Mouse (Mus musculus): ENCODE measurements around the gene Rnh1. TPM values are rescaled to one million over a fixed set of nuclear protein-coding genes. Genes with fewer than 3 reads are reported as not detected.

Rnh1 gene
- polyA plus RNA-seq, 1 experiment from 2014 or later, result 72.2 TPM

GRCm38 (mm10) chr7:141168518-141168953 is 4.1 kb downstream of the Rnh1 start:
- DNase-seq (ENCODE audit: low spot score), result peak; percentile 41

GRCm38 (mm10) chr7:141167901-141168517 is 4.6 kb downstream of the Rnh1 start:
- no peak for DNase-seq (ENCODE audit: low spot score)

GRCm38 (mm10) chr7:141164850-141165249 is 7.8 kb downstream of the Rnh1 start:
- DNase-seq (ENCODE audit: low spot score), result no peak

- DNase-seq (ENCODE audit: low spot score), result no peak
These were observed 8.3 kb downstream of the Rnh1 start for GRCm38 (mm10) chr7:141164397-141164796.

- no peak for DNase-seq (ENCODE audit: low spot score)
These were observed 17.3 kb downstream of the Rnh1 start for GRCm38 (mm10) chr7:141155362-141155761.

- DNase-seq (ENCODE audit: low spot score), result no peak
These were observed 24.0 kb downstream of the Rnh1 start for GRCm38 (mm10) chr7:141148639-141149038.

GRCm38 (mm10) chr7:141147044-141147443 is 25.6 kb downstream of the Rnh1 start:
- no peak for DNase-seq (ENCODE audit: low spot score)

- DNase-seq (ENCODE audit: low spot score), result no peak
These were observed 26.5 kb downstream of the Rnh1 start for GRCm38 (mm10) chr7:141146043-141146595.

DNA sequence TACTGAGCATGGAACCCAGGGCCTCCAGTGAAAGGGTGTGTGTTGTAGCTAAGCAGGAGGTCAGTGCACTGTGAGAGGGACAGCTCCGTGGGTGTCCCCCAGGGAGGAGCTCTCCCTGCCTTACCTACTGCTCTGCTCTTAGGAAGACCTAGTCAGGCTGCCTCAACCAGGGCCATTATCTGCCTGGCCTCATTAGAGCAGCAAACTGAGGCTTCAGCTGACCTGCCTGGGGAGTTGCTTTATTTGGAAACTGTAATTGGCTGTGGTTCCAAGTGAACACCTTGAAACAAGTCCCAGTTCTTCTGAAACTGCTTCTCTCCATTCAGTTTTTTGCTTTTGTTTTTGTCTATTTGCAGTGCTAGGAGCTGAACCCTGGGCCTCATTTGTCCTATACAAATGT is 27.3 kb downstream of the Rnh1 start:
- no peak for DNase-seq (ENCODE audit: low spot score)

- DNase-seq (ENCODE audit: low spot score), result no peak
These were observed 28.0 kb downstream of the Rnh1 start for GRCm38 (mm10) chr7:141144650-141145049.

GRCm38 (mm10) chr7:141143861-141144260 is 28.8 kb downstream of the Rnh1 start:
- DNase-seq (ENCODE audit: low spot score), result no peak

DNA sequence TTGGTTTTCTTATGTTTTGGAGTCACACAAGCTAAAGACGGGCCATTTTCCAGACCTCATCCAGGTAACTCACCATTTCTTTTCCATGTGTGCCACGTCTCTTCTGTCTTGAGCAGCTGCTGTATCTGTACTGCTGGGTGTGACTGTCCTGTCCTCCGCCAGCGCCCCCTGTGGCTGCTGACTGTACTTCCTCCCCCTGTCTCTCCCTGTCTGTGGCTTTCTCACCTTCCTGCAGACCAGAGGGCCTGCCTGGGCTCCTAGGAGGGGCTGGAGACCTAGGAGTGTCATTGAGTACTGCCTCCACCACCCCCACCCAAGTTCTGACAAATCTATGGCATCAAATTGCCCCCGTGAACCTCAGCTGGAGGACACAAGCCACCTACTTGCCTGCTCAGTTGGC is 29.5 kb downstream of the Rnh1 start:
- DNase-seq (ENCODE audit: low spot score), result peak; percentile 64

DNA sequence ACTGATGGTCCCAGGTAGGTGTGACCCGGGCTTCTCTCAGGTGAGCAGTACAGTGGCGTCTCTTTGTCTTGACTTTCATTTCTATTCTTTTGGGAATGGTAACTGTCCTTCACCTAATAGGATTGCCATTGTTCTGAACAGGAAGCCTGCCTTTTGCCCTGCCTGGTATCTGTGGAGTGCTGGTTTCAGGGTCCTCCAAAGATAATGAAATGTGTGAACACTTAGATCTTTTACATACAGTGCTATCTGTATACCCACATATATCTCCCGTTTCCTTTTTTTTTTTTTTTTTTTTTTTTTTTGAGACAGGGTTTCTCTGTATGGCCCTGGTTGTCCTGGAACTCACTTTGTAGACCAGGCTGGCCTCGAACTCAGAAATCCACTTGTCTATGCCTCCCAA is 31.3 kb downstream of the Rnh1 start:
- DNase-seq (ENCODE audit: low spot score), result no peak

DNA sequence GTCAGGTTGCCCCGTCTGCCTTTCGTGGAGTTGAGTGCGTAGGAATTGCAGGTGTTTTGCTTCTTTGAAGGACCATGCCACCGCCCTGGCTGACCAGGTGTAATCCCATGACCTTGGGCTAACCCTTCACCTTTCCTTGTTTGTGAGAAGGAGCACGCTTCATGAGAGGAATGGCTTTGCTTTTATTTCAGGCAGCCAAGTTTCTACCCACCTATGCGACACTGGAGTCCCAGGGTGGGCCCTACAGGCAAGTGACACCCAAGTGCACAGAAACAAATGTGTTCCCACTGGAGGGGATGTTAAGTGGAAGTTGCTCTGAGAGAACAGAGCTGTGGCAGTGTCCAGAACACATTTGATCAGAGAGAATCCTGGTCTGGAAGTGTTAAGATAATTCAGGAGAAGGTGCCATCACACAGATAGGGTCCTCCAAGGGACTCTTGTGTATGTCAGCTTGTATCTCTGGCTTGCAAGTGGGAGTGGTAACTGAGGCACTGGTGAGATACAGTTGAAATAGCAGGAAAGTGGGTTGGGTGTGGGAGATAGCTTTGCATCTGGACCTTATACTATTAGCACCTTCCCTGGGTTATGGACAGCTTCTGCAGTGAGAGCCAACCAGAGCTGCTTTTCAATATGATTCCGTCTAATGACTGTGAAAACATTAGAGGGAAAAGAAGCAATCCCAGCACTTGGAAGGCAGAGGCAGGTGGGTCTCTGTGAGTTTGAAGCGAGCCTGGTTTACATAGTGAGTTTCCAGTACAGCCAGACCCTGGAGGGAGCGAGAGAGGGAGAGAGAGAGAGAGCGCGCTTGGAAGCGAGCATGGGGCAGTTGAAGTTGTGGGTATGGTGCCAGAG is 40.5 kb downstream of the Rnh1 start:
- DNase-seq (ENCODE audit: low spot score), result no peak

- DNase-seq (ENCODE audit: low spot score), result peak; percentile 88
These were observed 41.4 kb downstream of the Rnh1 start for GRCm38 (mm10) chr7:141131024-141131820.

DNA sequence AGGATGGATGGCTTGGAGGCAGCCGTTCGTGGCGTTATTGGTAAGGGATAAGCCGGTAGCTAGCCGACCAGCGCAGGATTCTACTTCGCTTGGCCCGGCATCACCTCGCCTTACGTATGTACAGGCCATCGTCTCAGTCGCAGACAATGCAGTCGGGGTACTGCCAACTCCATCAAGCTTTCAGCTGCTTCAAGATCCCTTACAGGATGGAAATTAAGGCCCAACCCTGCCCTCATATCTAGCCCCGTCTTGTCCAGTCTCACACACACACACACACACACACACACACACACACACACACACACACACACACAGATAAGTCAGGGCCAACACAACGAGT is 49.2 kb downstream of the Rnh1 start:
- DNase-seq (ENCODE audit: low spot score), result no peak

DNA sequence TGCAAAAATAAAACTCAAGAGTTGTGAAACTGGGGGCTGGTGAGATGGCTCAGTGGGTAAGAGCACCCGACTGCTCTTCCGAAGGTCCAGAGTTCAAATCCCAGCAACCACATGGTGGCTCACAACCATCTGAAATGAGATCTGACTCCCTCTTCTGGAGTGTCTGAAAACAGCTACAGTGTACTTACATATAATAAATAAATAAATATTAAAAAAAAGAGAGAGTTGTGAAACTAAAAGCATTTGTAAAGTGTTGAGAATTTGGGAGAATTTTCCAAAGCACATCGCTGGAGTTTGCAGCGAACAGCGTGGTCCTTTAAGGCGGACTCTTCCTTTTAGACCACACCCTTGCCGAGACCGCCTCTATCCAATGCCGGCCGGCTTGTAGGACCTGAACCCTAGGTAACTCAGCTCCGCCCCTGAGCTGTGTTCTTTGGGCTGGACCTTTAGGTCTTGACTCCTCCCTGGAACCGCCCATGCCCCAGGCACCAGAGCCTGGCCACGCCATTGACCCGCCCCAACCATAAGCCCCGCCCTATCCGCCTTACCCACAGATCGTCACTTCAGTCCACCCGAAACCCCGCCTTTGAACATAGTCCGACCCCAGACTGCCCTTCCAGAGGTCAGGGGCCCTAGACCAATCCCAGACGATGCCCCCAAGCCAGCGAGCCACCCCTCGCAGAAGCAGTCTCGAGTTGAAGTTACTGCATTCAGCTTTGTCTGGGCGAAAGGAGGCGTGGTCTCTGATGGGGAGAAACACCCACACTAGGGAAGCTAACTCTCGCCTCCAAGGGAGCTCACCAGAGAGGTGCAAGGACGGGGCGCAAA is 49.8 kb downstream of the Rnh1 start:
- DNase-seq (ENCODE audit: low spot score), result peak; percentile 84

DNA sequence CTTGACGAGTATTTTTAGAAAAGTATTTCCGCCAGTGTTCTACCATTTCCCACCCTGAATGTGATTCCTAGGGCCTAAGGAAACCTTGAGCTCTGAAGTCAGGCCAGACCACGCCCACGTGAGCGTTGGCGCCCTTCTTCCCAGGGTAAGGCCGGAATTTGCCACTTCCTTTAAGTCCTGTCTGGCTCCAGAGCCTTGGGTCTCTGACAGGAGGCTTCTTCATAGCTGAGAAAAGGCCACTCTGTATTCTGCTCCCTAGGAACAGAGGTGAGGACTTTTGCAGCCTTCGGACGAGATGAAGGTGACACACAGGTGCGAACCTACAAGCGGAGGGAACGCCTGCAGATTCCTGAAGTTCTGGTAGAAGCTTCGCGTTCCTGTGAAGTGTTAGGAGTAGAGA is 50.4 kb downstream of the Rnh1 start, which contains the start of gene Ptdss2:
Gene Ptdss2 (plus strand): TSS at position 138 of the 400 bp plus-strand sequence.
- DNase-seq (ENCODE audit: low spot score), result no peak

GRCm38 (mm10) chr7:141121051-141121531 is 51.6 kb downstream of the Rnh1 start:
- DNase-seq (ENCODE audit: low spot score), result no peak

- no peak for DNase-seq (ENCODE audit: low spot score)
These were observed 52.1 kb downstream of the Rnh1 start for GRCm38 (mm10) chr7:141120605-141121004.

DNA sequence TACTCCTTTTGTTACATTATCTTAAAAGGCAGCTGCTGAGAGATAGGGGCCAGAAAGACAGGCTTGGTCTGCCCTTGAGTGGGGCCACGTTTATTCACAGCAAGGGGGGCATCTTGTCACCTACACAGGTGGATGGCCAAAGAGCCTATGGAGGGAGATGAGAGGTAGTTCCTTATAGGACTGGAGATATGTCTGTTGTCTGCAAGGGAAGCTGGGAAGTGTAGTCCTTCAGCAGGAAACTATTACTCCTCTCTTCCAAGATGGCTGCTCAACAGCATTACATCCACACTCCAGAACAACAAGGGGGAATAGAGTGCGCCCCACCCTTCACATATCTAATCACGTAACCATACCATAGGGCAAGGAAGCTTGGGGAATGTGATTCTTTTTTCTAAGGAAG is 53.2 kb downstream of the Rnh1 start:
- DNase-seq (ENCODE audit: low spot score), result no peak

Measured in thymus, postnatal 0 days (tissue).